Mouse (Mus musculus) ovary, postnatal 14 days (tissue): ENCODE results near the gene 1700025G04Rik.

Experiments
- DNase-seq: peaks from one replicate; pipeline ENCODE4 v3.0.0; 2022; ENCODE audit warnings: low spot score

The 1700025G04Rik gene

DNA sequence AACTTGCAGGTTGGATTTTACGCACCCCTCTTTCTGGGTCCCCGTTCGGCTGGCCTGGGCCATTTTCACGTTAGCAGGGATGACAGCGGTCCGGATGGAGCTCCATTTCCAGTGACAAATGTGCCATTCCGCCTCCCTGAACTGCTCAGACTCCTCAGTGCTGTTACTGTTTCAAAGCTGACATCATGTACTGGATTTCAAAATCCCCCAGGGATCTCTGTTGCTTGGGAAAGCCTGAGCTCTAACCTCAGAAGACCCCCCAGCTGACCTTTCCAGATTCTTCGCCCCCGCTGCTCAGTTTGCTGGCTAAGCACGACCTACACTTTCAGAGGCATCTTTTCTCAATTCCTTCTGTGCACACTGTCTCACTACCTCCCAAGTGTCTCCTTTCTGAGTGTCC is 128.7 kb downstream of the 1700025G04Rik start:
- no peak for DNase-seq

- DNase-seq: no peak
Measured at GRCm38 (mm10) chr1:151959010-151959409, 130.9 kb downstream of the 1700025G04Rik start.

DNA sequence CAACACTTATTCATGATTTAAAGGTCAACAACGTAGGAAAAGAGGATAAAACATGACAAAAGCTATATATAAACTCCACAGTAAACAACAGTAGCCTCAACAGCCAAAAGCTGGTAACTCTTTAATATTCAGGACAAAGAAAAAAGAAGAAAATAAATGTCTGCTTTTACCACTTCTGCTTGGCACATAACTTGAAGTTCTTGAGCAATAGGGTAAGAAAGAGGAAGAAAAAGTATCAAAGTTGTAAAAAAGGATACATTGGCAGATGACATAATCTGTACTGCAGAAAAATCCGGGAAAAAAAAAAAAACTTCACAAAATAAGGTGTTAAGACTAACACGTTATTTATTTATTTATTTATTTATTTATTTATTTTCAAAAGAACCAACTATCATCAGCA is 131.5 kb downstream of the 1700025G04Rik start:
- no peak for DNase-seq

GRCm38 (mm10) chr1:151957669-151958068 is 132.3 kb downstream of the 1700025G04Rik start:
- no peak for DNase-seq

GRCm38 (mm10) chr1:151955866-151956265 is 134.1 kb downstream of the 1700025G04Rik start:
- no peak for DNase-seq

GRCm38 (mm10) chr1:151953563-151953962 is 136.4 kb downstream of the 1700025G04Rik start:
- peak; percentile 31 for DNase-seq

DNA sequence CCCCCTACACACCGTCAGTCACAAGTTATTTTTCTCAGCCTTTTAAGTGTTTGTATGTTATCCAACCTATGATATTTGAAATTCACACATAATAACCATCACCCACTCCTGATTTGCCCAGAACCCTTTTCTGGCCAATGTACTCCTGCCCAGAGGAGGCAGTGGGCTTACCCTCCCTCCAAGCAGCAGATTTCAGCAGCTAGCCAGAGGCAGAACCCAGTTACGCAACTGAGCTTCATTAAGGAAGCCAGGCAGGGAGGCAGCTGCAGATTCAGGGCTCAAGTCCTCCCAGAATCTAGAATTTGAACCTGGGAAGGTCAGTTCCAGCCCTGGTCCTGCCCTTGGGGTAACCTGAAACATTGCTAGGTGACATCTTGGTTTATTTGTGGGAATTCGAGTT is 141.9 kb downstream of the 1700025G04Rik start:
- no peak for DNase-seq

GRCm38 (mm10) chr1:151947571-151947970 is 142.4 kb downstream of the 1700025G04Rik start:
- DNase-seq: no peak

DNA sequence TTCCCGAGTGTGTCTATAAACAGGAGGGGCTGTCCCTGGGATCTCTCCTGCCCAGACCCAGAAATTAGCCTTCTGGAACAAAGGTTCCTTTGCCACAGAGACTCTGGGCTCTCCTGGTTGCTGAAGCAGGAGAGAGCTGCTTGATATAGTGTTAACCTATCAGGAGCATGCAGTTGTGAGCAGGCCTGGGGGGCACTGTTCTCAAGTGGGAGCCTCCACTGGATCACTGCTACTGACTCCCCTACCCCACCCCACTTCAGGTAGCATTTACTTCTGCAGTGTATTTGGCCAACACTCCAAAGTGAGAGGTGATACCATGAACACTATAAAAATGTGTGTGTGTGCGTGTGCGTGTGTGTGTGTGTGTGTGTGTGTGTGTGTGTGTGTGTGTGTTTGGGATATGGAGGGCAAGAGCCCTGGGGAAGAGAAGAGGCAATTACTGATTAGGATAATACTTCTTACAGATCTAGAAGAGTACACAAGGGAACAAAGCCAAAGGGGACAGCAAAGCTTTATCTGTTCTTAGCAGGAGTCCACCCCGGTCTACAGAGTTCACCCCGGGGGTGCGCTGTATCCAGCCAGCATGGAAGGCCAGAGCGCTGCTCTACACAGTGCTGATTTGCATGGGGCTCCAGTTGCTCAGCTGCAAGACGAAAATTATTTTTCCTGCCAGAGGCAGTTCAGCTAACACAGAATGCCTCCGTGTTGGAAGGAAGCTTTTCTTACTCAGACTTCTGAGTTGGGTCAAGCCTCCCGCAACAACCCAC is 145.3 kb downstream of the 1700025G04Rik start:
- no peak for DNase-seq

GRCm38 (mm10) chr1:151943681-151944237 is 146.2 kb downstream of the 1700025G04Rik start:
- DNase-seq: no peak

- DNase-seq: no peak
Measured at GRCm38 (mm10) chr1:151942972-151943654, 146.8 kb downstream of the 1700025G04Rik start.

DNA sequence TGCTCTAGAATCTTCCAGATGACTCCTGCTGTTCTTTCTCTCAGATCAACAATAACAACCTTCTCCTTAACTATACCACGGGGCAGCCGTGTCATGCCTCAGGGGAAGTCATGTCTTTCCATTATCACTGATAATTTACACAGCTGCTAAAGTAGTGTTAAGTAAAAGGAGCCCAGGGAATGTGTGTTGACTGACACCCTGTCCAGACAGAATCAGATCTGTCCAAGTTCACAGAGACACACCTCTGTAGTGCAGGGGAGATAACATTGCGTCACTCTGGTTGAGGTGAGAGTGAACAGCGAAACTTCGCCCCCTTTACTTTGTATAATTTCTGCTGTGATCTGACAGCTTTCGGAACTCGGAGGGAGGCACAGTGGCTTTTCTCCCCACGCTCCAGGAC is 149.9 kb downstream of the 1700025G04Rik start:
- DNase-seq: no peak

DNA sequence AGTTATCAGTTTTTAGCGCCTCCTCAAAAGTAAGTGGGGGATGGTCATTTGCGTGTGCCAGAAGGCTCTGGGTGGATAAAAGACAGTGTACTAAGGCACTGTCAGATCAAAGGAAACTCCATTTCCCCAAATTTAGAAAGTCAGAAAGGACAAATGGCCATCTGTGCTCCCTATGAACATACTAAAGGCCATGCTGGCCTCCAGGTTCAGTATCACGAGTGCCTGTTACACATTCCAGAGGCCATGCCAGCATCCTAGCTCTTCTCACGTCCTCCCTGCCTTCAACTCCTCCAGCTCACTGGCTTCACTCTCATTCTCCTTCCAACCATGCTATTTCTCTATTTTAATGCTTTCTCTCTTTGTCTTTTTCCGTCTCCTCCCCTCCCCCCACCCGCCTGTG is 150.4 kb downstream of the 1700025G04Rik start:
- DNase-seq: no peak

- no peak for DNase-seq
Measured at GRCm38 (mm10) chr1:151933605-151934004, 156.3 kb downstream of the 1700025G04Rik start.

- DNase-seq: no peak
Measured at GRCm38 (mm10) chr1:151926826-151927225, 163.1 kb downstream of the 1700025G04Rik start.

GRCm38 (mm10) chr1:151926141-151926540 is 163.8 kb downstream of the 1700025G04Rik start:
- DNase-seq: no peak

DNA sequence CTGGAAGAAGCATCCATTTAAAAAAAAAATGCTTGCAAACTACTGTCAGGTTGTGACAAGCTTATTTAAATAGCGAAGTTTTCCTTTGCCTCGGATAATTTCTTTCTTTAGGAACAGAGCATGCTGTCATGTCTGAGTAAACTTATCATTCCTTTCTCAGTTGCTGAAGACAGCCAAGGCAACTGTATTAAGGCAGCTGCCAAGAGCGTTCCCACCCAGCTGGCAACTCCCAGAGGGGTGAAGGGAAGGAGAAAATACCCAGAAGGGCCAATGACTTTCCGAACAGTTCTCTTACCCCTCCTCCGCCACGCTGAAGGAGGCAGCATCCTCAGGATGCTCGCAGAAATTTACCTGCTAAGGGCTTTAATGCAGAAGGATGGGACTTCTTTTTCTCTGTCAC is 164.2 kb downstream of the 1700025G04Rik start:
- no peak for DNase-seq

- DNase-seq: no peak
Measured at GRCm38 (mm10) chr1:151918806-151919357, 171.0 kb downstream of the 1700025G04Rik start.

DNA sequence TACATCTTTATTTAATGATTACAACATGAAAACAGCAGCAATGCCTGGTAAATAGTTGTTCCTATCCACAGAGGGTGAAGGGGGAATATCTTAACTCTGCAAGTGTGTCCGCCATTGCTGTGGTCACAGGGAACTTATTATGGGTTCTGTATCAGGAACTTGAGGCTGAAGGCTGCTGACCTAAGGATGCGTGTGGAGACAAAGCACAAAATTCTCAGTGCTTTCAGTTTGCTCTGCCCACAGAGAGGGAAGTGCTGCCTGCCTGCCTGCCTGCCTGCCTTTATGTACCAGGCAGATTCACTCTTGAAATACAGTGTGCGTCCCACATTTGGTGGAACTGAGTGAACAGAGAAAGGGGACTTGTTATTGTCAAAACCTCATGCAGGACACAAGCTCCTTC is 172.2 kb downstream of the 1700025G04Rik start:
- DNase-seq: no peak

- no peak for DNase-seq
Measured at GRCm38 (mm10) chr1:151914494-151914893, 175.4 kb downstream of the 1700025G04Rik start.

GRCm38 (mm10) chr1:151907014-151907413 is 182.9 kb downstream of the 1700025G04Rik start:
- DNase-seq: no peak

DNA sequence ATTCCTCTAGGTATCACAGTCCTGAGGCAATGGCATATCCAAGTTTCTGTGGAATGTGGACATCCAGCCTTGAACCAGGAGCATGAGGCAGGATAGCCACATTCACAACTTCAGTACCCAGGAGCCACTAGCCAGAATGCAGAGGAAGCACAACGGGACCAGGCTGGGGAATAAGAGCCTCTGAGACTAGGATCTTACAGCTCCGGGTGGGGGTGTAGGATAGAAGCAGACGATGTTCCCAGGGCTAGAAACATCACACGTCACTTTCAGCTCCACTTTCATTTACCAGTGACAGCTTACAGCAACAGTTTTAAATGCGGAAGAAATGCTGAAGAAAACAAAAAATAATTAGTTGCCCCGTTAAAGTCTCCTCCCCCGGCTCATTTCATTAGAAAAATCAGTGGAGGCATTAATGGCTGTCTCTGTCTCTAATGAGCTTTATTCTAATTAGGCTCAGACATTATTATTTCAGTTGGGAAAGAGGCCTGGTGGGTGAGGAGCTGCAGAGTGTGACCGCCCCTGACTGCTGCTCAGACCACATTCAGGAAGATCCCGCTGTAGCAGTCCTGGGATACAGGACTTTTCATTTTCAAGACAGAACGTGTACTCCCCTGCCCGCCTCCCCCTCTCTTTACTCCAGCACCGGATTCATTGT is 189.1 kb downstream of the 1700025G04Rik start:
- no peak for DNase-seq
